Mouse (Mus musculus): ENCODE results near the gene Dbndd2.

GRCm38 (mm10) chr2:164465161-164465560, 20.7 kb upstream of the Dbndd2 start:
- no peak for TF ChIP-seq CTCF (IDR thresholded peaks at IDR 0.05 in 2 of 3, conservative IDR thresholded peaks at IDR 0.05 in 1 of 3; ENCODE audit: control insufficient read depth in 1 of 3, insufficient read depth in 1 of 3, low read depth in 2 of 3, low read length in 3 of 3, poor library complexity in 1 of 3, severe bottlenecking in 1 of 3)
- no peak for TF ChIP-seq MAZ (IDR thresholded peaks at IDR 0.05; ENCODE audit: low read depth, low read length)
- TF ChIP-seq ZNF384 (IDR thresholded peaks at IDR 0.05; ENCODE audit: low read depth, low read length), result no peak
- TF ChIP-seq TCF12 (IDR thresholded peaks at IDR 0.05; ENCODE audit: low read depth, low read length), result no peak
- TF ChIP-seq CHD2 (IDR thresholded peaks at IDR 0.05; ENCODE audit: low read length), result no peak
- TF ChIP-seq KAT2A (conservative IDR thresholded peaks at IDR 0.05; ENCODE audit: low read depth, low read length), result no peak
- no peak for TF ChIP-seq POLR2A (IDR thresholded peaks at IDR 0.05; ENCODE audit: control insufficient read depth in 1 of 2, insufficient read depth in 1 of 2, low read depth in 1 of 2, low read length in 2 of 2, poor library complexity in 1 of 2)
- TF ChIP-seq TBP (IDR thresholded peaks at IDR 0.05; ENCODE audit: low read depth, low read length), result no peak
- no peak for TF ChIP-seq CHD1 (IDR thresholded peaks at IDR 0.05; ENCODE audit: low read depth, low read length)
- no peak for TF ChIP-seq EP300 (IDR thresholded peaks at IDR 0.05; ENCODE audit: low read depth in 1 of 2, low read length in 2 of 2)
- no peak for TF ChIP-seq MAX (IDR thresholded peaks at IDR 0.05; ENCODE audit: low read length)
- no peak for TF ChIP-seq NELFE (IDR thresholded peaks at IDR 0.05; ENCODE audit: low read depth, low read length)
- TF ChIP-seq HCFC1 (IDR thresholded peaks at IDR 0.05; ENCODE audit: low read depth, low read length), result no peak
- TF ChIP-seq MEF2A (IDR thresholded peaks at IDR 0.05; ENCODE audit: extremely low read depth, insufficient replicate concordance, low read depth, low read length, poor library complexity, severe bottlenecking), result no peak
